Mouse (Mus musculus) megakaryocyte, embryonic 14.5 days (primary cell): ENCODE data around the gene C8g. TPM values are rescaled to one million over a fixed set of nuclear protein-coding genes. Genes with fewer than 3 reads are reported as not detected.

Experiments
- H3K27me3 ChIP-seq: replicated peaks from 2 replicates; pipeline ENCODE3; 2012; ENCODE audit warnings: inconsistent platforms
- H3K36me3 ChIP-seq: replicated peaks from 2 replicates; pipeline ENCODE3; 2012; ENCODE audit warnings: low read length, inconsistent platforms, mixed read lengths
- H3K4me1 ChIP-seq: 2 replicates; pipeline ENCODE4 v1.6.1; 2012; ENCODE audit warnings: inconsistent platforms
- H3K4me3 ChIP-seq: replicated peaks from 2 replicates; pipeline ENCODE3; 2012; ENCODE audit warnings: moderate library complexity, mild to moderate bottlenecking, inconsistent platforms
- H3K9me3 ChIP-seq: 2 replicates; pipeline ENCODE4 v1.6.1; 2012; ENCODE audit warnings: inconsistent platforms
- FLI1 ChIP-seq: IDR thresholded peaks from 2 replicates; pipeline ENCODE4 v1.6.1; 2012; ENCODE audit warnings: low read length, inconsistent platforms, mixed read lengths
- GATA1 ChIP-seq: IDR thresholded peaks from 3 replicates; pipeline ENCODE4 v1.6.1; 2012; ENCODE audit warnings: mixed read lengths, low read length, inconsistent platforms, borderline replicate concordance
- polyA plus RNA-seq: library from polyadenylated mRNA; stranded (reverse); fragments of >175 nt; gene quantifications from 2 replicates; pipeline ENCODE4 v1.2.3, GENCODE M21; 2012; ENCODE audit warnings: low replicate concordance; ENCODE audit not compliant: insufficient read depth

The C8g gene
- polyA plus RNA-seq, 1 experiment = 0.43 TPM

GRCm38 (mm10) chr2:25484901-25485647, 16.4 kb downstream of the C8g start:
- H3K4me3 ChIP-seq = no peak overlapping the region
- peaks cover 18% of the 10 kb centered on the region for H3K9me3 ChIP-seq
- no peaks in the 10 kb centered on the region for H3K36me3 ChIP-seq
- H3K4me1 ChIP-seq = peaks cover 71% of the 10 kb centered on the region
- no peak for TF ChIP-seq GATA1
- TF ChIP-seq FLI1 = no peak
- H3K27me3 ChIP-seq = peaks cover 67% of the 10 kb centered on the region

- Histone ChIP-seq H3K36me3 (no peaks in the 10 kb centered on the region), H3K27me3 (peaks cover 72% of the 10 kb centered on the region), H3K9me3 (peaks cover 22% of the 10 kb centered on the region), H3K4me1 (peaks cover 62% of the 10 kb centered on the region), H3K4me3 (no peak overlapping the region)
- no peak for TF ChIP-seq GATA1
- TF ChIP-seq FLI1 = no peak
Measured at GRCm38 (mm10) chr2:25482969-25483368, 18.6 kb downstream of the C8g start.

GRCm38 (mm10) chr2:25480541-25480940, 21.0 kb downstream of the C8g start:
- no peak for TF ChIP-seq FLI1
- no peak for TF ChIP-seq GATA1
- H3K9me3 ChIP-seq = peaks cover 22% of the 10 kb centered on the region
- H3K4me3 ChIP-seq = no peak overlapping the region
- H3K36me3 ChIP-seq = no peaks in the 10 kb centered on the region
- peaks cover 74% of the 10 kb centered on the region for H3K27me3 ChIP-seq
- peaks cover 56% of the 10 kb centered on the region for H3K4me1 ChIP-seq

- Histone ChIP-seq H3K4me1 (peaks cover 53% of the 10 kb centered on the region), H3K27me3 (peaks cover 76% of the 10 kb centered on the region), H3K4me3 (no peak overlapping the region), H3K36me3 (no peaks in the 10 kb centered on the region), H3K9me3 (peaks cover 22% of the 10 kb centered on the region)
- TF ChIP-seq FLI1 = no peak
- TF ChIP-seq GATA1 = no peak
Measured at GRCm38 (mm10) chr2:25479551-25480311, 21.8 kb downstream of the C8g start.

GRCm38 (mm10) chr2:25477967-25478675, 23.4 kb downstream of the C8g start:
- TF ChIP-seq GATA1 (no peak), FLI1 (no peak)
- H3K4me1 ChIP-seq = peaks cover 60% of the 10 kb centered on the region
- peaks cover 22% of the 10 kb centered on the region for H3K9me3 ChIP-seq
- peaks cover 66% of the 10 kb centered on the region for H3K27me3 ChIP-seq
- no peak overlapping the region for H3K4me3 ChIP-seq
- no peaks in the 10 kb centered on the region for H3K36me3 ChIP-seq

GRCm38 (mm10) chr2:25477541-25477940, 24.0 kb downstream of the C8g start:
- Histone ChIP-seq H3K4me1 (peaks cover 60% of the 10 kb centered on the region), H3K36me3 (no peaks in the 10 kb centered on the region), H3K9me3 (peaks cover 22% of the 10 kb centered on the region), H3K27me3 (peaks cover 66% of the 10 kb centered on the region), H3K4me3 (no peak overlapping the region)
- no peak for TF ChIP-seq FLI1

GRCm38 (mm10) chr2:25472550-25472949, 29.0 kb downstream of the C8g start:
- Histone ChIP-seq H3K4me1 (peaks cover 65% of the 10 kb centered on the region), H3K9me3 (no peaks in the 10 kb centered on the region), H3K27me3 (peaks cover 71% of the 10 kb centered on the region), H3K36me3 (no peaks in the 10 kb centered on the region), H3K4me3 (no peak overlapping the region)
- TF ChIP-seq GATA1 = no peak

GRCm38 (mm10) chr2:25469969-25470368, 31.6 kb downstream of the C8g start, which contains the start of gene Ptgds:
TSS of gene Ptgds (minus strand) at chr2:25470046.
- Histone ChIP-seq H3K4me1 (peaks cover 78% of the 10 kb centered on the region), H3K36me3 (no peaks in the 10 kb centered on the region), H3K4me3 (no peak within 1 kb of the TSS), H3K27me3 (peaks cover 45% of the 10 kb centered on the region), H3K9me3 (no peaks in the 10 kb centered on the region)
- no peak for TF ChIP-seq GATA1

GRCm38 (mm10) chr2:25468962-25469915, 32.3 kb downstream of the C8g start:
- H3K9me3 ChIP-seq = no peaks in the 10 kb centered on the region
- H3K36me3 ChIP-seq = no peaks in the 10 kb centered on the region
- peaks cover 81% of the 10 kb centered on the region for H3K4me1 ChIP-seq
- no peak overlapping the region for H3K4me3 ChIP-seq
- peaks cover 41% of the 10 kb centered on the region for H3K27me3 ChIP-seq
- TF ChIP-seq GATA1 (no peak), FLI1 (no peak)
